Mouse (Mus musculus): Measurements from ENCODE around the gene Gm17571.

GRCm38 (mm10) chr9:13455231-13455630, 8.7 kb upstream of the Gm17571 start:
- no peak for TF ChIP-seq CTCF (IDR thresholded peaks at IDR 0.05; ENCODE audit: control insufficient read depth, insufficient read depth, low read length)
- no peak for TF ChIP-seq POLR2A (IDR thresholded peaks at IDR 0.05; ENCODE audit: borderline replicate concordance, control insufficient read depth, low read depth, low read length)

Measured in bone marrow, adult 2 months (tissue).